Mouse (Mus musculus): ENCODE measurements around the gene Sipa1l2.
A peak's percentile ranks its signal among the peaks of the same experiment; 100 is the strongest.

Sipa1l2 gene

DNA sequence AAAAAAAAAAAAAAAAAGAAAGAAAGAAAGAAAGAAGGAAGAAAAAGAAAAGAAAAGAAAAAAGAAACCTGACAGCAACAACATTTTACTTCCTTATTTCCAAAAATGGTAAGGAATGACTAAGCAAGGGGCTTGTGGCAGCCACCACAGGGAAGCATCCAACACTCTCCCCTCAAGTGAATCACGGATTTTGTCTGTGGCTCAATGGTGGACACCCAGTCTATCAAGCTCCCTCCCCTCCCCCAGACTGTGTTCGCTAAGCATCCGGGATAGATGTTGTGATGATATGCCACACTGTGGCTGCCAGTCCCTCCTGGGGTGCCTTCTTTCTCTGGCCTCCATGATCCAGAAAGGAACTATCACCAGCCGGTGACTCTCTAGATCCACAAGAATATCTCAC, 6.5 kb upstream of the Sipa1l2 start:
- no peak for DNase-seq

DNA sequence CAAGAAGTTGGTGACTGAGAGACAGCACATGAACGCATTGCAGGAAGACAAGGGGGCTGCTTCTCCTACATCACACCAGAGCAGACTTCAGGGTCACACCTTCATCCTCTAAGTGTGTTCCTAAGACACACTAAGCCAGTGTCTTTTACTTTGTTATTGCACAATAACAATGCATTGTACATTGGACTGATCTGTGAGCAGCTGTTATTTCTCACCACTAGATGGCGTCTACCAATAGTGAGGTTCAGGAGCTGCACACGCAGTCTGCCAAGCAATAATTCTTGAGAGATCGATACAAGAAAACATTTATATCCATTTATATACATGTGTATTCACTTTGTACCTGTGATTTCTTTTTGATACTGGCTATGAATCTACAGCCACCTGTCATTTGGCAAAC, 4.7 kb upstream of the Sipa1l2 start:
- DNase-seq, result peak in 1 of 2 experiments; percentile 71

DNA sequence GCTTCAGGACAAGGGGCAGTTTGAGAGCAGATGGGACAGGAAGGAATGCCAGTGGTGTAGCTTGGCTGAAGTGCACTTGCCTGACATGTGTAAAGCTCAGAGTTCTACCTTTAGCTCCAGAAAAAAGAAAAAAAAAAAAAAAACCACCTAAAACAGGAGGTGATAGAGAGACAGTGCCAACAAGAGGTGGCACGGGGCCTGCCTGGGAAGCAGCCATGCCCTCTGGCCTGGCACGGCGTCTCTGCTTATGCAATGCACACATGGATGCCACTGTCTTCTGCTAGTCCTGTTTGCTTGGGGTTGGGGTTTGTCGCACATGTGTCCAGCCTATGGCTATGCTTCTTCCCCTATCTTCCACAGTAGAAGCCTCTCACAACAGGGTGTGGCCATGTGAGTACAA, 2.6 kb upstream of the Sipa1l2 start:
- DNase-seq, result no peak

DNA sequence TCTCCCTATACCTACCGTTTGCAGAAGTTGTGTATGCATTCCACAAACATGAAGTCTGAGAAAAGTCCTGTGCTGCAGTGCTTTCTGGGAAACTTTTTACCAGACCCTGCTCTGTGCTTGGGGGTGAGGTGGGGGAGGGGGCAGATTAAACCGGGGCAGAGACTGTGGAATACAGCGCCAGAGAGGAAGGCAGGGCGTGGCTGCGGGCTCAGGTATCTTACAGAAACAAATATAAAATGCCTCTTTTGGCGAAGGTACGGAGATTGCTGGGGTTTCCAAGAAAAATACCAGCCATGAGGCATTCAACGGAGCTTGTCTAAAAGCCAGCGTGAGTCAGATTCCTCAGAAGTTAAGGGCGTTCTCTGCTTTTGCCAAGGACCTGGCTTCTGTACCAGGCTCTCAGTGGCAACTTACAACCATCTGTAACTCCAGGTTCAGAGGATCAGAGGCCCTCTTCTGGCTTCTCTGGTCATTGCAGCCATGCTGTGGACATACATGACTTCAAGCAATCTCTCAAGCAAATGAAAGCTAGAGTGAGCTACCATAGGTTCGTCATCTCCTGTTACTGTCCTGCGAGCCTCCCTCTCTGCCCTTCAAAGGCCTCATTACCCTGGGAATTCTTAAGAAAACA, 1.3 kb upstream of the Sipa1l2 start:
- peak in 1 of 2 experiments; percentile 49 for DNase-seq

DNA sequence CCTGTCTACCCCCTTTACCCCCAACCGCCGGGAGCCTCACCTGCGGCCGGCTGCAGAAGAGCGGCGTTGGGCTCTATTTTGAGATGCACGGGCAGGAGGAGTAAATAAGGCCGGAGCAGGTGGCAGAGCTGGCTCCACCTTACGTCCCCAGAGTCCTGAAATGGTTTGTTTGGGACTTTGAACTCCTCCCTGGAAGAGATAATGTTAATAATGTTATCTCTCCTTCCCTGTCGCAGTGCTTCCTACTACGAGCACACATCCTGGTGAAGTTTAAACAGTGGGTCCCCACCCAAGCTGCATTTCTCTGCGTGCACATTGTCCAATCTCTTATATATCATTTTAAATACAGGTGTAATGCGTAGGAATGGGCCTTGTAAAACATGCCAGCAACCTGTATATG, 781 bp upstream of the Sipa1l2 start:
- no peak for DNase-seq

DNA sequence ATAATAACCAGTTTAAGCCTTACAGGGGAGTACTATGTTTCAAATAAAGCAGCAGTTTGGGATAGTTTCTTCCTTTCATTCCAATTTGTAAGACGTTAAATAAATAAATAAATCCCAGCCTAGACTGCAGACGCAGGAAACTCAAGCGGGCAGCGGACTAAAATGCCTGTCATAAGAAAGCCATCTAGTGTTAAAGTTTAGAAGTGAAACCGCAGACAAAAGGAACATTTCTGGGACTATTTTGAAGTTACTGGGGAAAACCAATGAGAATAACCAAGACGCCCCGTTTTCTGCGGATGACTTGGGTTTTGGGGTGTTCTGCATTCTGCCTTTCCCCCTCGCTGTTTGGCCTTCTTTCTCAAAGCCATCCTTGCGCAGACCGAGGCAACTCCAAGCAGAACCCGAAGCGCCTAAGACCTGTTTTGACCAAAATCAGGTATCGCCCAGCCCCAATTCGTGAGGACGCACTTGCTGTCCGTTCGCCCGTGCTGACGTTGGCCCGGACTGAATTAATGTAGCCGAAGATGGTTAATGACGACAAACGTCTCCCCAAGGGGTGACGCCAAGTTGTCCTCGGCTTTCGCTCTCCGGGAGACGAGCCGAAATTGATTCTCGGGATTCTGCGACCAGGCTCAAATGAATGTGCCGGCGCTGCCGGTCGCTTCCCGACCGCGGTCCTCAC, 616 bp downstream of the Sipa1l2 start:
- peak; percentile 71 to 83 for DNase-seq

DNA sequence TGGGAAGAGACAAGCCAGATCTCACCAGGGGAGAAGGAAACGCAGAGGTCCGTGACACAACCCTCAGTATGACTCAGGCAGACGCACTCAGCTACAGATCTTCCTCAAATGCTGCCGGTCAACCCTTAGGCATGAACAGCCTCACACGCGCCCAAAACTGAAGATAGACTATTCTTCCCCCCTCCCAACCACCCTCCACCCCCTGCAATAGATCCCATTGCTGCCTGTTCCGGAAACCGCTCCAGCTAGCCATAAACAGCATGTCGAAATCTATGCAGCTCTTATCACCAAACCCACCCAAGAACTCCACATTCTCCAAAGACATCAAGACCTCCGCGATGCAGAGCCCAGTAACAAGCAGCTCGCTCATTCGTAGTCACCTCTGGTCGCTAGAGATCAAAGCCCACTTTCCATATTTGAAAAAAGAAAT, 1.2 kb downstream of the Sipa1l2 start:
- no peak for DNase-seq

DNA sequence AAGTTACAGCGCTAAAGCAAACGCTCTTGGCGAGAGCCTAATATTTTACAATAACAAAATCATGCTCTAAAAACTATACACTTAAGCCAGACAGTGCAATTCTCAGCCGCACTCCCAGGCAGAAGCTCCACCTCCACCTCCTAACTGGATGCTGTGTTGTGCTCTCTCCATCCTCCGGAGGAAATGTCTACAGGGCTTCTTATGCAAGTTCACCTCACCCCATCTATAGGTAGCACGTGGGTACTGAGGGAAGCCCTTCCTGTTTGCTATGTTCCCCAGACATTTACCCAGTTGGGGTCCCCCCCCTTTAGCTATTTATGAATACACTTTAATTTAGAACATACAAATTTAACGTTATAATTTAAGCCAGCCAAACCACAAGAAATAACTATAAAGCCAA, 2.0 kb downstream of the Sipa1l2 start:
- no peak for DNase-seq

DNA sequence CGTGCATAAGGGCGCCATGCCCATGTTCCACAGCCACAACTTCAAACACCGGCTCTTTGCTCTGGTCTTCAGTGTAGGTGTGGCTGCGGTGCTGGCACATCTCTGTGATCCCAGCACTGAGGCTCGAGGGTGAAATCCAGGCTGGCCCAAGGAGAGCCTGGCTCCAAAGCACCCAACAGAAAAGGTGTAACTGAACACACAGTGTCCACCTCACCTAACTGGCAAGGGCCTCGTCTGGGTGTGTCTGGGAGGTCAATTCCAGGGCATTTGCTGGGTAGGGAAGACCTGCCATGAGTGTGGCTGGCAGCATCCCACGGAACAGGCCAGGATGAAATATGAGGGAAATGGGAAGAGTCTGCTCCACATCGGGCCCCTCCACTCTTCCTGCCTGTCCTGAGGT, 6.7 kb downstream of the Sipa1l2 start:
- no peak for DNase-seq

DNA sequence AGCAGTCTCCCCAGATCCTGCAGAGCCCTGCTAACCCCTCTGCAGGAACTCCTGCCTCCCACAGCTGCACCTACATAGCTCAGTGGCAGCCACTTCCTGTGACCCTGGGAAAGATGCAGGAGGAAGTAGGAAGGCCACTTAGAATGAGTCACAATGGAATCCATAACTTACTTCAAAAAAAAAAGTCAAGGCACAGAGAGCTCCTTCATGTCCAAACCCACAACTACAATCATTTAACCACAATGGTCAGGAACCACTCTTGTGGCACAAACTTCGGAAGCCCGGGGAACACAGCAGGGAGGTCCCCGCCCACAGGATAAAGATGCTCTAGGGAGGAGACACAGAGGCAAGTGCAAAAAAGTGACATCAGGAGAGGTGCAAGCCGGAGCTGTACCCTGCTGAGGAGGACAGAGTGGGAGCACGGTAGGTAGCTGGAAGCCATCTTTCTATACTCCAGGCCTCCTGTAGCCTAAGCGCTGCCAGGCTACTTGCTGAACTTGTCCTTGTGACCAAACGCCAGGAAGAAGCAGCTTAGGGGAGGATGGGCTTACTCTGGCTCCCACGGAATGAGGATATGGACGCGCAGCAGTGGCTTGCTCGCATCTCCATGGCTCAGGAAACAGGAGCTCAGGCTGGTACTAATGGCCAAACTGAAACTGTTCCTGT, 8.7 kb downstream of the Sipa1l2 start:
- no peak for DNase-seq

DNA sequence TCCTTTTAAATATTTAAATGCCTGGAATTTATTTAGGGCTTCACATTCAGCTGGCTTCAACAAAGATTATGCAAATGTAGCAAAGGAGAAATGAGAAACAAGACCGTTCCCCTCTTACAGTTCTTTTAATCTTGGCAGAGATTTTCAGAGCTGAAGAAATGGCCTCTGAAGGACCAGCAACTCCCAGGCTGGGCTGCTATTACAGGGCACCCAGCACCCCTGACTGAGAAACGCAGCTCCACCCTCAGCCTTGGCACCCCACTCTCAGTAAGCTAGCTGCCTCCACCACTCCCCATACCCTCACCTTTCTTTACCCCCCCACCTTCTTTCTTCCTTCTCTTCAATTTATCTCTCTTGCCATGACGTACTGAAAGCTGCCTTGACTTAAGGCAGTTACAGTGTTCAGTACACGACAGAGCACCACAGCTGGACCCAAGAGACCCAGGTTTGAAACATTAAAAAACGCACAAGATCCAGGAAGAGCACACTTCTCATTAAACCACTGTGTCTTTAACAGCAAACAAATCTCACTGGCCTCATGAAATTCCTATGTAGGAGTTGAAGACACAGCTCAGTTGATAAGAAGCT, 10.4 kb downstream of the Sipa1l2 start:
- no peak for DNase-seq

DNA sequence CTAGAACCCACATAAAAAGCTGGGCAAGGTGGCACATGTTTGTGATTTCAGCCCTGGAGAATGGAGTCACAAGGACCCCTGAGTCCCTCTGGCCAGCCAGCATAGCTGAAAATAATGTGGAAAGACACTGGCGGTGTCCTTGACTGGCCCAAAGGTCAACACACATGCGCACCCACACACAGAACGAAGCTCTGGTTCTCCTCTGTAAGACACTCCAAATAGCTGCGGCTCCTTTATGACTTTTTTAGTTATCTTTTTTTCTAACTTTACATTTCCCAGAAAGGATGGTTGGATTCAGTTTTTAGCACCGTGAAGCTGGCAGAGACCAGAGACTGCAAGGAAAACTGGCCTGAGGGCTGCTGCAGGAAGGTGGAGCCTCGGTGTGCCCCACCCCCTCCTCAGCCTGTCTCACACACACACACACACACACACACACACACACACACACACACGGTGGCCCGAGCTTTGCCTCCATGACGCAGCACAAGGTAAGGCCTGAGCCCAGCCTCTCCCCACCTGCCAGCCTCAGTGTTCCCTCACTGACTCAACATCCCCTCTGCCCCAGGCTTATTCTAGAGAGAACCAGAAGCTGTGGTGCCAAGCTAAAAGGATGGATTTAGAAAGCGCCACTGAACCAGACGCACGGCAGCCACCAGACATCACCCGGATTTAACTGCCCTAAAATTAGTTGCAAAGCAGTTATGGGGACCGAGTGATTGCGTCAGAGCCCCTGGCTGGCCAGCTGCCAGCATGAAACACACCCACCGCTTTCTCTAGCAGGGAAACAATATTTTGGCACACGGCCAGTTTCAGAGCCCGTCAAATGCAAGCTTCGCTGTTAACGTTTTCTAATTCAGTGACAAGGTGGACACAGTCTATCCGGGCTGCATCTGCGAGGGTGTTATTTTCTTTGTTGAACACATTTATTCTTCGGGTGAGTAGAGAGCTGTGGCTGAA, 11.2 kb downstream of the Sipa1l2 start:
- peak; percentile 85 to 90 for DNase-seq

DNA sequence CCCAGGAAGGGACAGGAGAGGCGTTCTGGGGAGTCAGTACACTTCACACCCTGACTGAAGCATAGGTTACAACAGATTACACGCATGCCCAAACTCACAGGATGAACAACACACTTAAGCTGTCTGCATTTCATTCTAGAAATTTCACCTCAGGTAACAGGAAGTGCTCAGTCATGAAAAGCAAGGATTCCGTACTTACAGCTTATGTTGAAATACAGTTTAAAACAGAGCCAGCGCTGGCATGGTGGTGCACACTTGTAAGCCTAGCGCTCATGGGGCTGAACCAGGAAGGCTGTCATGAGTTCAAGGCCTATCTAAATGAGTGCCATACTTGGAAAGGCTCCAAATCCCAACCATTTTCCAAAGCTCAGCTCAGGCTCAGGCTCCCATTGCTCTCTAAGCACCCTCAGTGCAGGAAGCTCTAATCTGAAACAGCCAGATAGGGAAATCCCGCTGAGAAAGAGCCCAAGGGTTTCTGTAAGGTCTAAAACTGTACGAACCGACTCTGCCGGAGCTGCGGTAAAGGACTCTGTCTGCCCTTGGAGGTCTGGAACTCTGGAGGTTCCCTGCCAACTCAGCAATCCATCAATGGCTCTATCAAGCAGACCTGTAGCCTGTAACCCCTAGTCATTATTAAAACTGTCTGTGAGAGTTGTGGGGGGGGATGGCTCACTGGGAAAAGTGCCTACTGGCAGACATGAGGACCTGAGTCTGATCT, 12.1 kb downstream of the Sipa1l2 start:
- no peak for DNase-seq

DNA sequence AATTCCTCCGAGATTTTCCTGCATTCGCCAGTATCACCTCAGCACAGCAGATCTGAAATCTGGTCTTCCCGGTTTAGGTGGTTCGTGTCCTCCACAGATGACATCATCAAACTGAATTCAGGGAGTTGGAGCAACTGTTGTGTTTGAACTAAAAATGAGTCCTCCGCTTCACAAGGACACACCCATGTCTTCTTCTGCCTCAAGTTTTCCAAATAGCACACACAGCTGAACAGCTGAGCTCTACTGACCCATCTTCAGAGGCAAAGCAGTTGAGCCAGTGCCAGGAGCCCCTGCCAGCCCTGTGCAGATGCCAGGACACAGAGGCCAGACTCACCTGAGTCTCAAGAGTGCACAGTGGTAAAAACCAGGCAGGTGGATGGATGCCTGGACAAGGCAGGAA, 12.9 kb downstream of the Sipa1l2 start:
- peak; percentile 68 to 77 for DNase-seq

DNA sequence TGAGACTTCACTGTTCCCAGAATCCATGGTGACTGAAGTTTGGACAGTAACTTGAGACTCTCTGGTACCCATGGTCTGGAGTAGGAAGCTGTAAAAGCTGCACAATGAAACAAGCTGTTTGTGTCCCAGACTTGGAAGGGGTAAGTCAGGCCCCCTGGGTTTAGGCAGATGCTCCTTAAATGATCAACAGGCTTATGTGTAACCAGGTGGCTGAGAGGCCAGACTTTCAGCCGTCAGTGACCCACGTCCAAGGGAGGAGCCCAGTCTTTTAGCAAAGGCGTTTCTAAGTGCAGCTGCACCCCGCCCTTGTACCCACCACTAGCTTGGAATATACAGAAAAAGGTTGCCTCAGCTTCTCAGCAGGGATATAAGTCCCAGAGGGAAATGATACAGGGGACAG, 19.0 kb downstream of the Sipa1l2 start:
- DNase-seq, result no peak

DNA sequence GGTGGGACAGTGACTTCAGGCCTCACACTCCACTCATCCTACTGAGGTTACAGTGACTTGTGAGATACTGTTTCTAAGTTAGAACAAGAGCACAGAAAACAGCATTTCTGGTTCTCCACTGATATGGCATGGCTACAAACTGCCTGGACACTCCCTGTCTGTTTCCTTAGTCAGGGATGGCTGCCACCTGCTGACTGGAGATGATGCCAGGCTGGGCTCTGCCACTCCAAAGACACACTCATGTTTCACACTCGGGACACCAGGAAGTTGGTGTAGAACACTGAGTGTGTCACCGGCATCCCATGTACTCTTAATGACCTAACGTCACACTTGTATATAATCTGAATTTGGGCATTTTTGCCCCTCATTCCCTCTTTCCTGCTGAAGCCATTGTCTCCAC, 22.3 kb downstream of the Sipa1l2 start:
- DNase-seq, result no peak

DNA sequence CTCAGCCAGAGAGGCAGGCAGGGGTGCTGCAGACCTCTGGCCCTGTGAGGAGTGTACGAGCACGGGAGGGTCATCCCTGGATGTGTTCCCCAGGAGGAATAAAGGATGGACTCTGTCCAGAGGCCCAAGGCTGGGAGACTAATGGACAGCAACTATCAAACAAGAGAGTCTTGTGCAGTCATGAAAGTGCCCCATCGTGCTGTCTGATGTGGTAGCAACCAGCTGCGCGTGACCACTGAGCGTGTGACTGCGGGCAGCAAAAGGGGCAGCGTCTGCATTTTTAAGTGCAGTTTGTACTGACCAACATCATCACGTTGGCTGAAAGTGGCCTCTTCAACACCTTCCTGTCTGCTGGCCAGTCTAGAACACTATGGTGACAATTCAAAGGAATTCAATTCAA, 23.7 kb downstream of the Sipa1l2 start:
- peak; percentile 68 to 86 for DNase-seq

DNA sequence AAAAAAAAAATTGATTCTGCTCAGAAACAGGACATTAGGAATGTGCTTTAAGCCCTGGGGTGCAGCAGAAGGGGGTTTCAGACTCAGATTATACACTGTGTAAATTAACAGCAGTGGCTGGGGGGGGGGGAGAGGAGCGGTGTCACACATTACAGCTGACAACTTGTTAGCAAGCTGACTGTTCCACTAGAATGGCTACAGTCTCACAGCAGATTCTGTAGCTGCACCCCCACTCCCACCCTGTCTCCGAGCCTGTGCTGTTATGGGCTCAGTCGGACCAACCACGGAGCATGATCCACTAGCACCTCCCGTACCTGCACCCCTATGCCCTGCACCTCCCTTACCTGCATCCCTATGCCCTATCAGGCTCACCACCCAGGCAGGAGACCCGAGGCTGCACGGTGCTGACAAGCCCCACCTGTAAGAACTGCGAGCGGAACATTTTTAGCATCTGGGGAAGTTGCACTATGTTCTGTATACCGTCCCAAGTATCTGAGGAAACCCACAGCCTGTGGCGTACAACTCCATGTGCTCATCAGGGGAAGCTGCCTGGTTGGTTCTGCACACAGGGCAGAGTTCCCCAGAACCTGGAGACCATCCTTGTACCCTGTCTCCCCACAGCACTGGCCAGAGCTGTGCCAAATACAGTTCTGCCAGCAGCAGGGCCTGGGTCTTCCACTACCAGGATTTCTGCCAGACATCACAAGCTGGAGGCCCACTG, 26.6 kb downstream of the Sipa1l2 start:
- DNase-seq, result no peak

DNA sequence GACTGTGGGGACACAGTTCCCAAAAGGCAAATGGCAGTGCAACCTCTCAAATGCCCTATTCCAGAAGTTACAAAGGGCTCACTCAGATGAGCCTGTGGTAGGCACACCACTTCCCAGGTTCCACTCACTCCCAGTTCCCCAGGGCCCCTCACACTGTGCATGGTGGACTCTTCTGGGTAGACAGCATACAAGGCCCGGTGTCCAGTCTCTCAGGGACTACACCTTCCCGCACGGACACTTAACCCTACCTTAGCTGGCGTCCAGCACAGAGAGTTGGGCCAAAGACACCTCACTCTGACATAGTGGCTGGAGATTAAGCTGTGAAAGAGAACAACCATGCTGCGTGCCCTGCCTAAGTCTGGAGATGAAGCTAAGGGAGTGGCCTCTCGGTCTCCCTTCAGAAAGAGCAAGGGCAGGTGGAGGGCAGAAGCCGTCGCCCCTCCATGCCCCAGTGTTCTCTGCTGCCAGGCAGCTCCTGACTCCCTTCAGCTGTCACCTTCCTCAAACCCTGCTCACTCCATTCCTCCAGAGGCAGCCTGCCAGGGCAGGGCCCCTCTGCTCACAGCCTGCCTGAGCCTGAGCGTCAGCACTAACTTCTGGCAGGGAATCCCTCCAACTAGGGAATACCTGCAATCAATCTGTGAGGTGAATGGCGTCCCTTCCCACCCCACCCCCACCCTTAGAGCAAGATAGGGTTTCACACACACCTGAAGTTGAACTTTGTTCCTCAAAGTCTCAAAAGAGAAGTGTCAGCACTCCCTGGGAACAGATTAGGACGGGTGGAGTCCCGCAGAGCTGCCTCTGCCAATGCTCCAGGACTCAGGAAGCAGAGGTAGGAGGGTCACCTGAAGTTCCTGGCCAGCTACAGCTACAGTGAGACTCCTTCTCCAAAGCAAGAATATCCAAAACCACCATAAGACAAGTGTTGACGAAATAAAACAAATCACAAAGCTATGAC, 30.3 kb downstream of the Sipa1l2 start:
- DNase-seq, result peak in 1 of 2 experiments; percentile 60

DNA sequence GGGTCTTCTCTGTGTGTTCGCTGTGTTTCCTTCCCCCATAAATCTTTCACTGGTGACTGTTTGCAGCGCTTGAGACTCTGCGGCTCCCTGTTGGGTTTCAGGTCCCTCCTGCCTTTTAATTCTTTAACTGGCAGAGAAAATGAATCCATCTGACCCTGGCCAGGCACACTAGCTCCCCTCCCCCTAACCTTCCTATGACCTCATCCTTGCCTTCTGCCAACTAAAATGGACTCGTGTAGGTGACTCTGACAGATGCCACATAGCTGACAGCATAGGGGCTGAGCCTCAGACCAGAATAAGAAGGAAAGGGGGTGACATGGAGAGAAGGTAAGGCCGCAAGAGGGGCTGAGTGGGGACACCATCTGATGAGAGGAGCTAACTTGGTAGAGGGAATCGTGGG, 31.3 kb downstream of the Sipa1l2 start:
- DNase-seq, result peak in 1 of 2 experiments; percentile 28
